ENCODE assay signal across 8 mouse cellular contexts in genomic region chr13:96389301-96389700, GRCm38 (mm10). TPM values are rescaled to one million over a fixed set of nuclear protein-coding genes. Genes with fewer than 3 reads are reported as not detected.
DNase-seq lines count a peak whose midpoint lies in the region; ATAC-seq and TF ChIP-seq lines count a peak whose summit lies in the region.

No protein-coding gene starts in this region.

- no peak for DNase-seq in heart, embryonic 10.5 days (ENCODE audit: low spot score)
- DNase-seq in heart, postnatal 10 days, result no peak
- DNase-seq in liver, postnatal 0 days, result no peak
- DNase-seq in adrenal gland, adult (ENCODE audit: inconsistent age in 2 of 2, low spot score in 1 of 2), result no peak
- DNase-seq in right cerebral cortex, adult 2 months (ENCODE audit: low spot score in 2 of 2), result no peak
- no peak for DNase-seq in cerebellum, adult 8-10 months

- intact Hi-C loops in heart, postnatal 10 days (cut with DNase I), result no loop called here

- H3K9ac ChIP-seq in ES-Bruce4 (ENCODE audit: low read depth, poor library complexity, severe bottlenecking), result peak overlapping the region; percentile 80
- H3K9ac ChIP-seq in liver, postnatal 0 days (replicated peaks), result peak overlapping the region; percentile 80

- peaks cover 41% of the 10 kb centered on the region for H3K36me3 ChIP-seq in heart, embryonic 10.5 days
- peaks cover 19% of the 10 kb centered on the region for H3K36me3 ChIP-seq in ES-Bruce4 (ENCODE audit: control insufficient read depth, insufficient read depth, low read length, poor library complexity, severe bottlenecking)
- H3K36me3 ChIP-seq in liver, postnatal 0 days (replicated peaks; ENCODE audit: insufficient read depth, low read length), result peaks cover 37% of the 10 kb centered on the region

- no peak for TF ChIP-seq EP300 in ES-Bruce4 (IDR thresholded peaks at IDR 0.05; ENCODE audit: insufficient read depth, low read depth, low read length)
- TF ChIP-seq EP300 in liver, postnatal 0 days (IDR thresholded peaks at IDR 0.05; ENCODE audit: low read depth), result no peak

- peak overlapping the region; percentile 83 for H3K4me2 ChIP-seq in liver, postnatal 0 days (ENCODE audit: low read depth, low read length)

- peak overlapping the region; percentile 82 for H3K4me3 ChIP-seq in heart, embryonic 10.5 days
- no peak overlapping the region; the same call in none of the 2 replicates for H3K4me3 ChIP-seq in ES-Bruce4 (ENCODE audit: low read depth, low read length)
- H3K4me3 ChIP-seq in liver, postnatal 0 days (ENCODE audit: low read depth, low read length), result peak overlapping the region; percentile 79

- ATAC-seq in granulocyte monocyte progenitor cell, adult 5-6 weeks (replicated peaks; ENCODE audit: poor library complexity, severe bottlenecking), result 0 out of 2 replicates have a peak, but pooled peaks have one; percentile 22
- no peak for ATAC-seq in liver, postnatal 0 days

- no peak overlapping the region for H3K27ac ChIP-seq in heart, embryonic 10.5 days
- H3K27ac ChIP-seq in ES-Bruce4 (ENCODE audit: insufficient read depth, low read length), result no peak overlapping the region
- H3K27ac ChIP-seq in liver, postnatal 0 days (ENCODE audit: low read depth), result no peak overlapping the region

- H3K27me3 ChIP-seq in heart, embryonic 10.5 days (ENCODE audit: insufficient read depth, poor library complexity, severe bottlenecking), result no peaks in the 10 kb centered on the region
- H3K27me3 ChIP-seq in ES-Bruce4 (ENCODE audit: control insufficient read depth, insufficient read depth, low read length, poor library complexity, severe bottlenecking), result no peaks in the 10 kb centered on the region
- no peaks in the 10 kb centered on the region for H3K27me3 ChIP-seq in liver, postnatal 0 days (ENCODE audit: insufficient read depth, low read length)

- 11% methylated on average over 2 of the region's 2 CpGs for WGBS in heart, embryonic 10.5 days
- WGBS in liver, postnatal 0 days (ENCODE audit: insufficient replicate concordance), result 32% methylated on average over 2 of the region's 2 CpGs

- no peak for TF ChIP-seq POLR2A in ES-Bruce4 (IDR thresholded peaks at IDR 0.05; ENCODE audit: insufficient read depth, low read length)

- H3K9me3 ChIP-seq in heart, embryonic 10.5 days, result no peaks in the 10 kb centered on the region
- H3K9me3 ChIP-seq in ES-Bruce4 (replicated peaks; ENCODE audit: control insufficient read depth, insufficient read depth, low read length, poor library complexity, severe bottlenecking), result peaks cover 9% of the 10 kb centered on the region
- no peaks in the 10 kb centered on the region for H3K9me3 ChIP-seq in liver, postnatal 0 days (ENCODE audit: low read length)

- peaks cover 9% of the 10 kb centered on the region for H3K4me1 ChIP-seq in heart, embryonic 10.5 days
- H3K4me1 ChIP-seq in ES-Bruce4 (ENCODE audit: control insufficient read depth, insufficient read depth, low read length), result no peaks in the 10 kb centered on the region
- peaks cover 7% of the 10 kb centered on the region; the same call in 1 of the 2 replicates for H3K4me1 ChIP-seq in liver, postnatal 0 days (ENCODE audit: insufficient read depth)

- no peak for TF ChIP-seq CTCF in ES-Bruce4 (IDR thresholded peaks at IDR 0.05; ENCODE audit: low read depth, low read length)
- no peak for TF ChIP-seq CTCF in liver, postnatal 0 days (IDR thresholded peaks at IDR 0.05; ENCODE audit: low read depth)

RNA-seq across cellular contexts. Expression of gene Poc5, which starts 1.2 kb away (rescaled TPM):
- 13.3 TPM in 2 replicates for polyA plus RNA-seq in heart, embryonic 10.5 days (2016; fragmentation: Nextera tagmentation; extraction: Ambion mirVana)
- total RNA-seq in heart, postnatal 10 days (2021), result 10 to 100 TPM; 13.1 to 15.0 TPM
- polyA plus RNA-seq in ES-Bruce4 (2011; ENCODE audit: insufficient read depth, insufficient read length, low read depth, missing spikeins), result 18.9 and 19.5 TPM in 2 replicates
- 9.1 and 18.5 TPM in 2 replicates for total RNA-seq in granulocyte monocyte progenitor cell, adult 5-6 weeks (2014; fragmentation: Nextera tagmentation)
- 14.1 and 21.1 TPM in 2 replicates for total RNA-seq in granulocyte monocyte progenitor cell, adult 5-6 weeks (2017)
- polyA plus RNA-seq in liver, postnatal 0 days (2015; fragmentation: Nextera tagmentation; extraction: Ambion mirVana), result 3.7 and 4.2 TPM in 2 replicates
